Mouse (Mus musculus): ENCODE data around the gene Olfr59. TPM values are rescaled to one million over a fixed set of nuclear protein-coding genes. Genes with fewer than 3 reads are reported as not detected.

Gene Olfr59
- polyA plus RNA-seq (2015; fragmentation: Nextera tagmentation; extraction: Ambion mirVana): not detected in 2 replicates

- Histone ChIP-seq H3K27me3 (no peaks in the 10 kb centered on the region), H3K4me2 (no peak within 1 kb of the TSS), H3K27ac (no peak within 1 kb of the TSS), H3K9me3 (replicated peaks) (peaks cover 9% of the 10 kb centered on the region), H3K9ac (no peak within 1 kb of the TSS), H3K4me1 (no peaks in the 10 kb centered on the region), H3K4me3 (no peak within 1 kb of the TSS), H3K36me3 (ENCODE audit: poor library complexity, severe bottlenecking) (no peaks in the 10 kb centered on the region)
- WGBS: 62% methylated on average over 2 of the region's 2 CpGs
- no peak for ATAC-seq
Observed at GRCm38 (mm10) chr11:74283436-74283835, at the start of gene Olfr59. Gene Olfr59 (plus strand): TSS chr11:74283736.

GRCm38 (mm10) chr11:74241201-74241600 is 42.3 kb upstream of the Olfr59 start:
- Histone ChIP-seq H3K4me2 (no peak overlapping the region), H3K9me3 (replicated peaks) (peaks cover 31% of the 10 kb centered on the region), H3K4me1 (no peaks in the 10 kb centered on the region), H3K27me3 (no peaks in the 10 kb centered on the region), H3K36me3 (ENCODE audit: poor library complexity, severe bottlenecking) (no peaks in the 10 kb centered on the region), H3K4me3 (no peak overlapping the region), H3K27ac (no peak overlapping the region), H3K9ac (no peak overlapping the region)
- ATAC-seq: no peak
- 84% methylated on average over 3 of the region's 3 CpGs for WGBS

- no peak for ATAC-seq
- Histone ChIP-seq H3K9ac (no peak within 1 kb of the TSS), H3K27me3 (no peaks in the 10 kb centered on the region), H3K4me2 (no peak within 1 kb of the TSS), H3K4me1 (no peaks in the 10 kb centered on the region), H3K36me3 (ENCODE audit: poor library complexity, severe bottlenecking) (no peaks in the 10 kb centered on the region), H3K9me3 (replicated peaks) (peaks cover 11% of the 10 kb centered on the region), H3K27ac (no peak within 1 kb of the TSS), H3K4me3 (no peak within 1 kb of the TSS)
- WGBS: 54% methylated on average over 2 of the region's 2 CpGs
Observed at GRCm38 (mm10) chr11:74259508-74259907, 24.0 kb upstream of the Olfr59 start, which contains the start of gene Olfr406. Gene Olfr406 (plus strand): TSS chr11:74259808.

GRCm38 (mm10) chr11:74287256-74287655 is 3.7 kb downstream of the Olfr59 start:
- no peak for ATAC-seq
- H3K9ac ChIP-seq: no peak overlapping the region
- no peaks in the 10 kb centered on the region for H3K4me1 ChIP-seq
- 69% methylated on average over 2 of the region's 2 CpGs for WGBS
- no peak overlapping the region for H3K4me2 ChIP-seq
- H3K4me3 ChIP-seq: no peak overlapping the region
- no peaks in the 10 kb centered on the region for H3K27me3 ChIP-seq
- no peaks in the 10 kb centered on the region for H3K36me3 ChIP-seq (ENCODE audit: poor library complexity, severe bottlenecking)
- H3K9me3 ChIP-seq (replicated peaks): peaks cover 4% of the 10 kb centered on the region; the same call in 1 of the 2 replicates
- H3K27ac ChIP-seq: no peak overlapping the region

GRCm38 (mm10) chr11:74326044-74326443 is 42.5 kb downstream of the Olfr59 start:
- H3K27me3 ChIP-seq: no peaks in the 10 kb centered on the region
- H3K9me3 ChIP-seq (replicated peaks): peaks cover 10% of the 10 kb centered on the region
- H3K4me2 ChIP-seq: no peak overlapping the region
- WGBS: 87% methylated on average over 2 of the region's 2 CpGs
- no peaks in the 10 kb centered on the region for H3K4me1 ChIP-seq
- H3K27ac ChIP-seq: no peak overlapping the region
- no peaks in the 10 kb centered on the region for H3K36me3 ChIP-seq (ENCODE audit: poor library complexity, severe bottlenecking)
- no peak for ATAC-seq
- no peak overlapping the region for H3K9ac ChIP-seq
- H3K4me3 ChIP-seq: no peak overlapping the region

- ATAC-seq: no peak
- no peak overlapping the region for H3K4me2 ChIP-seq
- no peak overlapping the region for H3K4me3 ChIP-seq
- H3K27me3 ChIP-seq: no peaks in the 10 kb centered on the region
- H3K4me1 ChIP-seq: no peaks in the 10 kb centered on the region
- H3K9ac ChIP-seq: no peak overlapping the region
- H3K36me3 ChIP-seq (ENCODE audit: poor library complexity, severe bottlenecking): no peaks in the 10 kb centered on the region
- H3K9me3 ChIP-seq (replicated peaks): peaks cover 4% of the 10 kb centered on the region; the same call in 1 of the 2 replicates
- H3K27ac ChIP-seq: no peak overlapping the region
Observed at GRCm38 (mm10) chr11:74328781-74329180, 45.2 kb downstream of the Olfr59 start.

- no peak for ATAC-seq
- no peak within 1 kb of the TSS for H3K27ac ChIP-seq
- H3K36me3 ChIP-seq (ENCODE audit: poor library complexity, severe bottlenecking): no peaks in the 10 kb centered on the region
- H3K4me3 ChIP-seq: no peak within 1 kb of the TSS
- no peak within 1 kb of the TSS for H3K9ac ChIP-seq
- no peaks in the 10 kb centered on the region for H3K27me3 ChIP-seq
- no peaks in the 10 kb centered on the region; the same call in 1 of the 2 replicates for H3K9me3 ChIP-seq (replicated peaks)
- H3K4me1 ChIP-seq: no peaks in the 10 kb centered on the region
- no peak within 1 kb of the TSS for H3K4me2 ChIP-seq
- WGBS: 88% methylated on average over 6 of the region's 6 CpGs
Observed at GRCm38 (mm10) chr11:74337931-74338330, 54.4 kb downstream of the Olfr59 start, which contains the start of gene Olfr410. Gene Olfr410 (minus strand): TSS chr11:74338031.

Other genes starting within 250 kb of the Olfr59 start
- gene Olfr139, start 227.2 kb upstream of the Olfr59 start, polyA plus RNA-seq (2015; fragmentation: Nextera tagmentation; extraction: Ambion mirVana): not detected in 2 replicates
- not detected in 2 replicates for gene Olfr399, start 227.1 kb upstream of the Olfr59 start, polyA plus RNA-seq (2015; fragmentation: Nextera tagmentation; extraction: Ambion mirVana)
- not detected in 2 replicates for gene Zfp616, start 213.8 kb upstream of the Olfr59 start, polyA plus RNA-seq (2015; fragmentation: Nextera tagmentation; extraction: Ambion mirVana)
- not detected in 2 replicates for gene Olfr401, start 170.0 kb upstream of the Olfr59 start, polyA plus RNA-seq (2015; fragmentation: Nextera tagmentation; extraction: Ambion mirVana)
- gene Olfr402, start 130.2 kb upstream of the Olfr59 start, polyA plus RNA-seq (2015; fragmentation: Nextera tagmentation; extraction: Ambion mirVana): not detected in 2 replicates
- gene Olfr403, start 97.5 kb upstream of the Olfr59 start, polyA plus RNA-seq (2015; fragmentation: Nextera tagmentation; extraction: Ambion mirVana): not detected in 2 replicates
- gene Olfr43, start 72.4 kb upstream of the Olfr59 start, polyA plus RNA-seq (2015; fragmentation: Nextera tagmentation; extraction: Ambion mirVana): not detected in 2 replicates
- not detected in 2 replicates for gene Olfr406, start 23.9 kb upstream of the Olfr59 start, polyA plus RNA-seq (2015; fragmentation: Nextera tagmentation; extraction: Ambion mirVana)
- gene Olfr410, start 54.3 kb downstream of the Olfr59 start, polyA plus RNA-seq (2015; fragmentation: Nextera tagmentation; extraction: Ambion mirVana): not detected in 2 replicates
- gene Olfr411, start 68.9 kb downstream of the Olfr59 start, polyA plus RNA-seq (2015; fragmentation: Nextera tagmentation; extraction: Ambion mirVana): not detected in 2 replicates
- gene Olfr412, start 78.3 kb downstream of the Olfr59 start, polyA plus RNA-seq (2015; fragmentation: Nextera tagmentation; extraction: Ambion mirVana): not detected in 2 replicates